Mouse (Mus musculus) layer of hippocampus, postnatal 36 days (tissue): ENCODE results near the gene Sbk3. TPM values are rescaled to one million over a fixed set of nuclear protein-coding genes. Genes with fewer than 3 reads are reported as not detected.

Experiments used
- DNase-seq, 2 experiments: peaks; one replicate each; pipeline ENCODE4 v3.0.0; 2022
- total RNA-seq, 2 experiments: library from RNA; stranded (reverse); gene quantifications; 2 replicates each; pipeline ENCODE4 v1.2.3; 2021

Gene Sbk3
- total RNA-seq, 2 experiments from 2014 or later: 0.70 to 1.4 TPM

DNA sequence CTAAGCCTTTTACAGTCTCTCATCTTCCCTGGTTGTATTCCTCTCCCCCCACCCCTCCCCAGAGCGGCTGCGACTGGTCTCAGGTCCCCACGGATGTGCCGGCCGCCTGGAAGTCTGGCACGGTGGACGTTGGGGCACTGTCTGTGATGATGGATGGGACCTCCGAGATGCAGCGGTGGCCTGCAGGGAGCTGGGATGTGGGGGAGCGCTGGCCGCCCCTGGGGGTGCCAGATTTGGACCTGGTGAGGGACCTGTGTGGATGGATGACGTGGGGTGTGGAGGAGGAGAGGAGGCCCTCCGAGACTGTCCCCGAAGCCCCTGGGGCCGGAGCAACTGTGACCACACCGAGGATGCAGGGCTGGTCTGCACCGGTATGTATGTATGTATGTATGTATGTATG lies 42.6 kb downstream of the Sbk3 start:
- no peak for DNase-seq

DNA sequence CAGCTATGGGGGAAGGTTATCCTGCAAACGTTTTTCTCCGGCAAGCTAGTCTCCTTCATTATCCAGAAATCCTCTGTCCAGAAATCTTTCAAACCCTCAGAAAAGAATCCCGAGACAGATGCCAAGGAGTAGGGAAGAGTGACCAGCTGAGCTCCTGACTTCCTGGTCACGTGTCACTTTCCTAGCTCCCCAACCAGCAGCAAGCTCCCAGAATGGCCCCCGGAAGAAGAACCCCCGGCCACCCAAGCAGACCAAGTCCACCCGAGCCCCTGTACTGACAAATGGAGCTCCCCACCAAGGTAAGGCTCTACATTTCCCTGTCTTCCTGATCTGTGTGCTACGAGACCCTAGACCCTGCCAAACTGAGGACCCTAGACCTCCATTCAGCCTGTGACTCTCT lies 43.3 kb downstream of the Sbk3 start:
- no peak for DNase-seq

DNA sequence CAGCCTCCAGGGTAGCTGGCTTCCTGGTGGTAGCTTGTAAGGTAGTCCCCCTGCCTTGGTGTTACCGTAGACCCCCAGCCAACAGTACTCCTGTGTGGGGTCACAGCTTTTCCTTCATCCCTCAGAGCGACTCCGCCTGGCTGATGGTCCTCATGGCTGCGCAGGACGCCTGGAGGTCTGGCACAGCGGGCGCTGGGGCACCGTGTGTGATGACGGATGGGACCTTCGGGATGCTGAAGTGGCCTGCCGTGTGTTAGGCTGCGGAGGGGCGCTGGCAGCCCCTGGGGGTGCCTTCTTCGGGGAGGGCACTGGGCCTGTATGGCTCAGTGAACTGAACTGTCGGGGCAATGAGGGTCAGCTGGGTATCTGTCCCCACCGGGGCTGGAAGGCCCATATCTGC lies 44.1 kb downstream of the Sbk3 start:
- no peak for DNase-seq

DNA sequence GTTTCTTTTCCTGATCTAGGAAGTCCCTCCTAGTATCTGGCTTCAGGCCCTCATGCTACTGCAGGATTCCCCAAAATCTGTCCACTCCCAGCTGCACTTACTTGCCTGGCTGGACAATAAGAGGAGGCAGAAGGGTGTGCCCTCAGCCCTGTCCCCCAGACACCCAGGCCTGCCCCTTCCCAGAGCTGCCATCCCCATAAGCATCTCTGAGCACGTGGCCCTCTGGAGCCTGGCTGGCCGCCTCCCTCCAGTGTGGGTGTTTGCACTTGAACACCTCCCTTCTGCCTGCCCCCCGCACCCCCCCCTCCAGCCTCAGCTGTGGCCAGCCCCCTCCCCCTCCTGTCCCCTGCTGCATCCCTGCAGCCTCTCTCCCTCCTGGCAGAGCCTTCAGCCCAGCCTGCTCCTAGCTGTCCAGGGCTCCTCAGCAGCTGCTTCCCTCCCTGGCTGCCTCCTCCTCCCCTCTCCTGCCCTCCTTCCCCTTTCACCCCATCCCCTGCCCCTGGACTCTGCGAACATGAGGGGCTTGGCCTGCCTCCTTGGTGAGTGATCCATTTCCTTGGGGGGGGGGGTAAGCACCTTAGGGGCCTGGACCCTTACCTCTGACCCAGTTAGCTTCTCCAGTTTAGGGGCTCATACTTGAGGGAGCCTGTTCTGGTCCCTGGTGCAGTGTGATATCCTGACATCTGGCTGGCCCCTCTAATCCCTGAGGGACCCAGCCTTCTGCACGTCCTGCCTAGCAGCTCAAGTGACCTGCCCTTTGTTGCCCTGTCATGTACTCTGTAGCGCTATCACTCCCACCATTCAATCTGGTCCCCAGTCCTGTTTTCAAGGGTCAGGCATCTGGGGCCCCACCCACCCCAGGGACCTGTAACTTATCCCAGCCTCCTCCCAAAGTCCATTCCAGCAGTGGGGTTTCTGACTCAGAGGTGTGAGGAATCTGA lies 45.3 kb downstream of the Sbk3 start, which contains the start of gene Ssc5d:
TSS of gene Ssc5d (plus strand) at position 345 of the 941 bp plus-strand sequence.
- no peak for DNase-seq

DNA sequence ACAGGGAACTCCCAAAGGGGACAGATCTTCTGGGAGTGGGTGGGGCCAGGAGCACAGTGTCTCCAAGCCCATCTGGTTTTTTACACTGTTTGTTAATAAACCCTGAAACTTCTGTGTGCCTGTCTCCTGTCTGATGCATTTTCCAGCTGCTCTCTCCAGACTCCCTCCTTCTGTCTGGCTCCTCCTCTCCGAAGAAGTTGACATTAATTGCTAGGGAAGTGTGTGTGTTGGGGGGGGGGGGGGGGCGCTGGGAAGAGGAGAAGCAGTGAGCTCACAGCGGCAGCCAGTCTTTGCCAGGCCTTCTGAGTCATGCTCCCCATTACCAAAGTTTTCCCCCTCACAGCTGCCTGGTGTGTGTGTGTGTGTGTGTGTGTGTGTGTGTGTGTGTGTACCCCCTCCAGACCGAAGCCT lies 46.1 kb downstream of the Sbk3 start:
- no peak for DNase-seq

DNA sequence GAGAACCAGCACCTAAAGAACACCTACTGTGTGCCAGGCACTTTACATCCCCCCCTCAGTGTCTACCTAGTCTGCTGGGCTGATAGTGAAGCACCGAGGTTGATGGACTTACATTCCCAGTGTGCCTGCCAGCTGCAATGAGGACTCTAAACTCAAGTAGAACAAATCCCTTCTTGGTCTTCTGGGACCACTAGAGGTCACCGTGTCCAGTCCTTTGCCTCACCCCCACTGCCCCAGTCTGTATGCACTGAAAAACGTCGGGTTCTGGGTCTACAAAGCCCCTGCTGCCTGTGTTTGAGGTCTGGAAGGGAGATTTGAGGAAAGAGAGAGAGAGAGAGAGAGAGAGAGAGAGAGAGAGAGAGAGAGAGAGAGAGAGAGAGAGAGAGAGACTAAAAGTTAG lies 46.5 kb downstream of the Sbk3 start:
- no peak for DNase-seq

DNA sequence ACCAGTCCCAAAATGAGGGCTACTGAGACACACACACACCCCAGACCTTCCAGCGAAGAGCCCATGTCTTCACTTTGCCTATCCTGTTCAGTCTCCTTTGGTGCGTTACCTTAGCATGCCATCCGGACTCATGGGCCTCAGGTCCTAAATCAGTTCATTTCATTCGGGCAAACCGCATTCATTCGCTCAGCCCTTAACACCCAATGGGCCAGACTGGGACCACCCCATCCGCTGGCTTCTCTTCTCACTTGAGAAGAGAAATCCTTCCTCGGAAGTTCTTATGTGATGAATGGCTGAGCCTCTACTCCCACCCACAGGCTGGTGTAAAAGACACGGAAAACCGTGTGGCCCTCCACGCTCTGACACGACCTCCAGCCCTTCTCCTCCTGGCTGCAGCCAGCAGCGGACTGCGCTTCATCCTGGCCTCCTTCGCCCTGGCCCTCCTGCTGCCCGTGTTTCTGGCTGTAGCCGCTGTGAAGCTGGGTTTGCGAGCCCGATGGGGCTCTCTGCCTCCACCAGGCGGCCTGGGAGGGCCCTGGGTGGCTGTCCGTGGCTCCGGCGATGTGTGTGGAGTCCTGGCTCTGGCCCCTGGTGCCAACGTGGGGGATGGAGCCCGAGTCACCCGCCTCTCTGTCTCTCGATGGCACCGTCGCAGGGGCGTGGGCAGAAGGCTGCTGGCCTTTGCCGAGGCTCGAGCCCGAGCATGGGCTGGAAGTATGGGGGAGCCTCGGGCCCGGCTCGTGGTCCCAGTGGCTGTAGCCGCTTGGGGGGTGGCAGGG lies 47.2 kb downstream of the Sbk3 start:
- DNase-seq: peak; percentile 65 to 66

DNA sequence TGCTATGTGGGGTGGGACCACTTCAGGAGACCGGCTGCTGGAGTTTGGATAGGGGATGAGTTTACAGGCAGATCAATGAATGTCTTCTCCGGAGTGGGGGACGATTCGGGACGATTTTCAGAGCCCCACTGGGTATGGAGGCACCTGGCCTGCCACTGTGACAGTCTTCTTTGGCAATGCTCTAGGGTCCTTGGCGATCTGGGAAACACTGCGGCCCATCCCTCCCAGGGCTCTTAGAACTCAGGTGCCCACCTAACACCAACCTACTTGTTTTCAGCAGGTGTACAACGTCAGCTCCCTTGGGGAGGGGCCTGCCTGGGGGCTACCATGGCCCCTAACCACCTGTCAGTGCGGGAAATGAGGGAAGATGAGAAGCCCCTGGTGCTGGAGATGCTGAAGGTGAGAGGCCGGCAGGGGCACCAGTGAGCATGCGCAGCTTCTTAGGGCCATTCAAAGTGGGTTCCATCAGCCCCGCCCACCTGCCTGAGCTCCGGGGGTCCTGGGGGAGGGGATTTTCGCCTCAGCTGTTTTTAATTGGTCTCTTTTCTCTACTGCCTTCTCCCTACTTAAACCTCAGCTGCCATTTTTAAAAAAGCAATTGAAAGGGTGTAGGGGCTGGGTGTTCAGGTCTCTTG lies 47.9 kb downstream of the Sbk3 start:
- DNase-seq: peak; percentile 78 to 80

DNA sequence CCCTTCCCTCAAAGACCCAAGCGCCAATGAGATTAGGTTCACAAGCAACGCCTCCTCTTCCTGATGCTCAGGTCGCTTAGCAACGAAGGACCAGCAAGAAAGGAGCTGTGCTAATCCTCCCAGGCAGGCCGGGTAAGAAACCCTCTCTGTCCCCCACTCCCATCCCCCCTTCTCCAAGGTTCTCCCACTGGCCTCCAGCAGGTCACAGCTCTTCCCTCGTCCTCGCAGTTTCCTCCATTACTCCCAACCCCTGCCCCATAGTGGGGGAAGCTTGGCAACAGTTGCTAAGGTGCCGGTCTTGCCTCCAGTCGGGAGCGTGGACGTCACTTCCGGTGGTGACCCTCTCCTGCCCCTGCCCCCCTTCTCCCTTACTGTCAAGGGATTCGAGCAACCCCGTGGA lies 48.5 kb downstream of the Sbk3 start:
- peak; percentile 86 to 89 for DNase-seq

DNA sequence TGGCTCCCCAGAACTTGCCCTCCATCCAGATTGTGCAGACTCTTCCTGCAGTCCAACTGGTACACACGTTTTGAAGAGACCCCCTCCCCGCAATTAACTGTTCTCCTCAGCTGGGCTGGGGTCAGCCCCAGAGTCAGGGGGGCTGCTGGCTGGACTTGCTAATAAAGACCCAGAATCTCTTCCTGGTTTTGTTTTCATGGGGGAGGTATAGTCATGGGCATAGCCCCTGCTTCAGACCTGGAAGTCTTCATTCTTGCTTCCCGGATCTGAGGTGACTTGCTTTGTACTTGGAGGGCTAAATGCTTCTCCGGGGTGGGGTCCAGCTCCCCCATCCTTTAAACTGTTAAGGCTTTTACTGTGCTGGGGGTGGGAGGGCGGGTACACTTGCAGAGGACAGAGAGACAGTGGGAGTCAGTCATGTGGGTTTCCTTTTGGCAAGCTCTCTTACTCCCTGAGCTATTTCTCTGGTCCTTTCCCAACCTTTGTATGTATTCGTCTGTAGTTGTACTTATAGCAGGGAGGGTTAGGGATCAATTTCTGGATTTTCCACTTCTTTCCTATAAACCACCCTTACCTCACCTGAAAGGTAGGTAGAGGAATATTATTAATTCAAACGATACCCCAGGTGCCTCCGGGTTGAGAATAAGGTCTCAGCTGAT lies 49.0 kb downstream of the Sbk3 start, which contains the start of gene Nat14:
TSS of gene Nat14 (plus strand) at position 205 of the 659 bp plus-strand sequence.
- DNase-seq: no peak

DNA sequence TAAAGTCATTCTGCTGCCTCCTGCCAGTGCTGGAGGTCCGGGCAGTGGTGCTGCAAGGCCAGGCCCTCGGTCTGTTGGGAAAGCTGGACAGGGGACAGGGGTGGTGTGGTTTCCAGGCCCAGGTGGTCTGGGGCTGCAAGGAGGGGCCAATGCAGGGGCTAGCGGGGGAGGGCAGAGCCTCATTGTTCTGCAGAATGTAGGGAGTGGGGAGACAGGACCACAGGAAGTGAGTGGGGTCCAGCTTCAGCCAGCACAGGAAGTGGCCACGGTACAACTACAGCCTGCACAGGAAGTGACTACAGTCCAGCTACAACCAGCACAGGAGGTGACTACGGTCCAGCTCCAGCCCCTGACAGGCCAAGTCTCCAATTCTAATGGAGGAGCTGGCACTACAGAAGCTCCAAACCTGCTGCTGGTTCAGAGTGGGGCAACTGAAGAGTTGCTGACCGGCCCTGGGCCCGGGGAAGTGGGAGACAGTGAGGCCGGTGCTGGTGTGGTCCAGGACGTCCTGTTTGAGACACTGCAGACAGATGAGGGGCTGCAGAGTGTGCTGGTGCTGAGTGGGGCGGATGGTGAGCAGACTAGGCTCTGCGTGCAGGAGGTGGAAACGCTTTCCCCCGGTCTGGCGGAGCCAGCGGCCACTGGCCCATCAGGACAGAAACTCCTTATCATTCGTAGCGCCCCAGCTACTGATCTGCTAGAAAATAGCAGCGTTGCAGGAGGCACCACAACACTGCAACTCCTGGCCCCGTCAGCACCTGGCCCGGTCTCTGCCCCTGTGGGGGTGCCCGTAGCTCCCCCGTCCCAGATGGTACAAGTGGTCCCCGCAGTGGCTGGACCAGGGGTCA lies 49.8 kb downstream of the Sbk3 start:
- DNase-seq: no peak

DNA sequence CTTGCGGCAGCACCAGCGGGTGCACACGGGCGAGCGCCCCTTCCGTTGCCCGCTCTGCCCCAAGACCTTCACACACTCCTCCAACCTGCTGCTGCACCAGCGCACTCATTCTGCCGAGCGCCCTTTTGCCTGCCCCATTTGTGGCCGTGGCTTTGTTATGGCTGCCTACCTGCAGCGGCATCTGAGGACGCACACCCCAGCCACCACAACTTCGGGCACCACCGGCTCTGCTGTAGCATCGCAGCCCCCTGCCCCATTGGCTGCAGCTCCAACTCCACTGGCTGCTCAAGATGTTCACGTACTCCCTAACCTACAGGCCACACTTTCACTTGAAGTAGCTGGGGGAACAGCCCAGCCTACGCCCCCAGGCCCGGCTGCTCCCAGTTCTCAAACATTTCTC lies 50.5 kb downstream of the Sbk3 start:
- DNase-seq: no peak

DNA sequence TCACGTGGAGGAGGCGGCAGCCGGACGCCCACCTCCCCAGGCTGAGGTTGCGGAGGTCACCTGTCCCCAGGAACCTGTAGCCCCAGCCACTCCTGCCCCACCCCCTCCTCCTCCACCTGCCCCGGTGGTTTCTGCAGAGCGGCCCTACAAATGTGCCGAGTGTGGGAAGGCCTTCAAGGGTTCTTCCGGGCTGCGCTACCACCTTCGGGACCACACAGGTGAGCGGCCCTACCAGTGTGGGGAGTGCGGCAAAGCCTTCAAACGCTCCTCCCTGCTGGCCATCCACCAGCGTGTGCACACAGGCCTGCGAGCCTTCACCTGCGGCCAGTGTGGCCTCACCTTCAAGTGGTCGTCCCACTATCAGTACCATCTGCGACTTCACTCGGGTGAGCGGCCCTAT lies 51.0 kb downstream of the Sbk3 start:
- no peak for DNase-seq

DNA sequence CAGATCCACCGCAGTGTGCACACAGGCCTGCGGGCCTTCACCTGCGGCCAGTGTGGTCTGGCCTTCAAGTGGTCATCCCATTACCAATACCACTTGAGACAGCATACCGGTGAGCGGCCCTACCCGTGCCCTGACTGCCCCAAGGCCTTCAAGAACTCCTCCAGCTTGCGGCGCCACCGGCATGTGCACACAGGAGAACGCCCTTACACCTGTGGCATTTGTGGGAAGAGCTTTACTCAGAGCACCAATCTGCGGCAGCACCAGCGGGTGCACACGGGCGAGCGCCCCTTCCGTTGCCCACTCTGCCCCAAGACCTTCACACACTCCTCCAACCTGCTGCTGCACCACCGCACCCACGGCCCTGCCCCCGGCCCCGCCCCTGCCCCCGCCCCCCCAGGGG lies 51.9 kb downstream of the Sbk3 start:
- DNase-seq: no peak

DNA sequence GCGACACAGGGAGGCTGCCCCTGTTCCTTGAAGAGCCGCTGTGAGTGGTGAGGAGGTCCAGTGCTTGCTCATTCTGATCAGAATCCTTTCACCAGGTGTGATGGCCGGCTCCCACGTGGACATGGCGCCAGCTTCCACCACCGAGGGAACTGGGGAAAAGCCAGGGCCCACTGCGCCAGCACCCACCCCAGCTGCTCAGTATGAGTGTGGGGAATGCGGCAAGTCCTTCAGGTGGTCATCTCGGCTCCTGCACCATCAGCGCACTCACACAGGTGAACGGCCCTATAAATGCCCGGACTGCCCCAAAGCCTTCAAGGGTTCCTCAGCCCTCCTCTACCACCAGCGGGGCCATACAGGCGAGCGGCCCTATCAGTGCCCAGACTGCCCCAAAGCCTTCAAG lies 52.3 kb downstream of the Sbk3 start:
- DNase-seq: no peak

DNA sequence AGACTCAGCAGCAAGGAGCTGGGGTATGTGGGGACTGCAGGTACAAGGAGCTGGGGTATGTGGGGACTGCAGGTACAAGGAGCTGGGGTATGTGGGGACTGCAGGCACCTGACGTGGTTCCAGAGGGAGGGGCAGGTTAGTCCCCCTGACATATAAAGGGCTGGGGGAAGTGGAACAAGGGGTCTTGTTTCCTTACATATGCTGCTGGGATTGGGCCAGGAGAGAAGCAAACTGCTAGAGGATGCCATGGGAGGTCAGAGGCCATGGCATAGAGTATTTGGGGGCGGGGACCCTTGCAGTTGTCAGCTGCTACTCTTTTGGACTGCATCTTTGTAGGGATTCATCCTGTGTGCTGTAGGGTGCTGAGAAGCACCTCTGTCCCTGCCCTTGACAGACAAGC lies 53.5 kb downstream of the Sbk3 start:
- no peak for DNase-seq

DNA sequence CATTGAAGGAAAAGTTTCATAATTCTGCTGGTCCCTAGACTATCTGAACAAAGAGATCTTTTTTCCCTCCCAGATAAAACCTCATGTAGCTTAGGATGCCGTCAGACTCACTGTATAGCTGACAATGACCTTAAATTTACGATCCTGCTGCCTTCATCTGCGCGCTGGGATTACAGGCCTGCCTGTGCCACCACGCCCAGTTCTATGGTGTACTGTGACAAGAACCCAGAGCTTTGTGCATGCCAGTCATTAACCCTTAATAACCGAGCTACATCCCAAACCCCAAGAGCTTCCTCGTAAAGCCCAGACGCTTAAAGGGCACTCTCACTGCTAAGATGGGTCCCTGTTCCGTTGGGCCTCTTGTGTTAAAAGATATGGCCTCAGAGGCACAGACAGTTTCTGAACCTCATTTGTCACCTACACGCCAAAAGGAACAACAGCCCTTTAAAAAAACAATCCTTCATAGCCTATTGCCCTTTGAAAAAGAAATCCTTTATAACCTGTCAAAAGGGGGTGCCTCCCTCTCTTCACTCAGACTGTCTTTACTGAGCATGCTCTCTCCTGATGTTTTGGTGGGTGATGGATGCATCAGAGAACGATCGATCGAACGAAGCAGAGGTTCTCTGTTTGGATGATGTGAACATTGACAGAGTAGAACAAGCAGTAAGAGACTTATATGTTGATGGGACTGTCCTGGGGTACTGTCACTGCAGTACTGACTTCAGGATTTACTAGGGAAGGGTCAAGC lies 55.1 kb downstream of the Sbk3 start:
- no peak for DNase-seq
